Mouse (Mus musculus): ENCODE data around the gene Got2.
A peak's percentile ranks its signal among the peaks of the same experiment; 100 is the strongest.
"Not testable (repeated sequence)": the region's sequence is repeated elsewhere in the genome, so short reads cannot be mapped to it uniquely, and the experiment has no call there.

Got2 gene

GRCm38 (mm10) chr8:95871690-95872089 lies 16.7 kb downstream of the Got2 start:
- no peak for DNase-seq (ENCODE audit: low spot score in 2 of 2)

GRCm38 (mm10) chr8:95864851-95865250 lies 23.5 kb downstream of the Got2 start:
- not testable (repeated sequence) for DNase-seq (ENCODE audit: low spot score in 2 of 2)

GRCm38 (mm10) chr8:95863761-95864440 lies 24.4 kb downstream of the Got2 start:
- DNase-seq (ENCODE audit: low spot score in 2 of 2): not testable (repeated sequence)

- DNase-seq (ENCODE audit: low spot score in 2 of 2): no peak
These were observed 34.2 kb downstream of the Got2 start for GRCm38 (mm10) chr8:95854174-95854573.

- DNase-seq (ENCODE audit: low spot score in 2 of 2): peak; percentile 31 to 64
These were observed 35.1 kb downstream of the Got2 start, which contains the start of gene Slc38a7 for GRCm38 (mm10) chr8:95853102-95853843. Slc38a7 (minus strand) TSS chr8:95853539.

- DNase-seq (ENCODE audit: low spot score in 2 of 2): no peak
These were observed 36.1 kb downstream of the Got2 start for GRCm38 (mm10) chr8:95852290-95852689.

GRCm38 (mm10) chr8:95850326-95850725 lies 38.0 kb downstream of the Got2 start:
- no peak for DNase-seq (ENCODE audit: low spot score in 2 of 2)

- no peak for DNase-seq (ENCODE audit: low spot score in 2 of 2)
These were observed 39.4 kb downstream of the Got2 start for GRCm38 (mm10) chr8:95848734-95849464.

- DNase-seq (ENCODE audit: low spot score in 2 of 2): no peak
These were observed 40.2 kb downstream of the Got2 start for GRCm38 (mm10) chr8:95848061-95848551.

- DNase-seq (ENCODE audit: low spot score in 2 of 2): no peak
These were observed 43.3 kb downstream of the Got2 start for GRCm38 (mm10) chr8:95845026-95845425.

- DNase-seq (ENCODE audit: low spot score in 2 of 2): no peak
These were observed 44.4 kb downstream of the Got2 start for GRCm38 (mm10) chr8:95843968-95844367.

- no peak for DNase-seq (ENCODE audit: low spot score in 2 of 2)
These were observed 46.9 kb downstream of the Got2 start for GRCm38 (mm10) chr8:95841436-95841835.

GRCm38 (mm10) chr8:95839289-95839688 lies 49.1 kb downstream of the Got2 start:
- no peak for DNase-seq (ENCODE audit: low spot score in 2 of 2)

GRCm38 (mm10) chr8:95837266-95837665 lies 51.1 kb downstream of the Got2 start:
- DNase-seq (ENCODE audit: low spot score in 2 of 2): no peak

- no peak for DNase-seq (ENCODE audit: low spot score in 2 of 2)
These were observed 52.5 kb downstream of the Got2 start for GRCm38 (mm10) chr8:95835891-95836290.

GRCm38 (mm10) chr8:95833435-95833984 lies 54.8 kb downstream of the Got2 start:
- no peak for DNase-seq (ENCODE audit: low spot score in 2 of 2)

GRCm38 (mm10) chr8:95832603-95833434 lies 55.5 kb downstream of the Got2 start:
- peak; percentile 78 to 86 for DNase-seq (ENCODE audit: low spot score in 2 of 2)

GRCm38 (mm10) chr8:95830144-95830543 lies 58.2 kb downstream of the Got2 start:
- no peak for DNase-seq (ENCODE audit: low spot score in 2 of 2)

- DNase-seq (ENCODE audit: low spot score in 2 of 2): not testable (repeated sequence)
These were observed 63.2 kb downstream of the Got2 start, which contains the start of gene Sap18b for GRCm38 (mm10) chr8:95825162-95825561. Sap18b (plus strand) TSS chr8:95825346.

- no peak for DNase-seq (ENCODE audit: low spot score in 2 of 2)
These were observed 65.6 kb downstream of the Got2 start for GRCm38 (mm10) chr8:95822699-95823098.

GRCm38 (mm10) chr8:95822096-95822495 lies 66.3 kb downstream of the Got2 start:
- no peak for DNase-seq (ENCODE audit: low spot score in 2 of 2)

Data from spleen, postnatal 10 days (tissue).